Mouse (Mus musculus): ENCODE results near the gene Zfp747. TPM values are rescaled to one million over a fixed set of nuclear protein-coding genes. Genes with fewer than 3 reads are reported as not detected.
"Not testable (repeated sequence)": the region's sequence is repeated elsewhere in the genome, so short reads cannot be mapped to it uniquely, and the experiment has no call there.

The Zfp747 gene
- polyA plus RNA-seq, 1 experiment from 2014 or later: 5.5 TPM

GRCm38 (mm10) chr7:127362418-127362817, 13.4 kb downstream of the Zfp747 start:
- not testable (repeated sequence) for H3K4me1 ChIP-seq (replicated peaks; ENCODE audit: insufficient read depth, low read length); H3K9me3 ChIP-seq (replicated peaks; ENCODE audit: low read length); ATAC-seq (replicated peaks; ENCODE audit: low FRiP score, low read depth); H3K27ac ChIP-seq; H3K27me3 ChIP-seq (ENCODE audit: insufficient read depth, low read length); H3K36me3 ChIP-seq (ENCODE audit: insufficient read depth, low read length); H3K9ac ChIP-seq (ENCODE audit: low read depth, low read length); H3K4me3 ChIP-seq (replicated peaks; ENCODE audit: low read depth, low read length)
- WGBS: 20% methylated on average over 13 of the region's 13 CpGs
- DNase-seq (ENCODE audit: low spot score): peak; percentile 92
- peak overlapping the region; percentile 38 for H3K4me2 ChIP-seq (ENCODE audit: low read length)
- TF ChIP-seq CTCF (IDR thresholded peaks at IDR 0.05; ENCODE audit: low read depth): peak; percentile 90

- TF ChIP-seq CTCF (IDR thresholded peaks at IDR 0.05; ENCODE audit: low read depth): no peak
- Histone ChIP-seq H3K9ac (ENCODE audit: low read depth, low read length) (no peak overlapping the region), H3K27me3 (ENCODE audit: insufficient read depth, low read length) (no peaks in the 10 kb centered on the region), H3K36me3 (ENCODE audit: insufficient read depth, low read length) (no peaks in the 10 kb centered on the region), H3K9me3 (replicated peaks; ENCODE audit: low read length) (no peaks in the 10 kb centered on the region), H3K4me2 (ENCODE audit: low read length) (no peak overlapping the region), H3K27ac (no peak overlapping the region), H3K4me1 (replicated peaks; ENCODE audit: insufficient read depth, low read length) (peaks cover 6% of the 10 kb centered on the region; the same call in 1 of the 2 replicates), H3K4me3 (replicated peaks; ENCODE audit: low read depth, low read length) (no peak overlapping the region)
- 25% methylated on average over 13 of the region's 13 CpGs for WGBS
- peak; percentile 80 for ATAC-seq (replicated peaks; ENCODE audit: low FRiP score, low read depth)
- DNase-seq (ENCODE audit: low spot score): no peak
Observed at GRCm38 (mm10) chr7:127361449-127361848, 14.4 kb downstream of the Zfp747 start.

- no peaks in the 10 kb centered on the region for H3K9me3 ChIP-seq (replicated peaks; ENCODE audit: low read length)
- H3K27me3 ChIP-seq (ENCODE audit: insufficient read depth, low read length): no peaks in the 10 kb centered on the region
- no peak overlapping the region for H3K4me2 ChIP-seq (ENCODE audit: low read length)
- DNase-seq (ENCODE audit: low spot score) (no peak), ATAC-seq (replicated peaks; ENCODE audit: low FRiP score, low read depth) (no peak)
- H3K4me3 ChIP-seq (replicated peaks; ENCODE audit: low read depth, low read length): no peak overlapping the region
- H3K27ac ChIP-seq: no peak overlapping the region
- no peak overlapping the region for H3K9ac ChIP-seq (ENCODE audit: low read depth, low read length)
- no peak for TF ChIP-seq CTCF (IDR thresholded peaks at IDR 0.05; ENCODE audit: low read depth)
- 76% methylated on average over 4 of the region's 4 CpGs for WGBS
- peaks cover 6% of the 10 kb centered on the region; the same call in 1 of the 2 replicates for H3K4me1 ChIP-seq (replicated peaks; ENCODE audit: insufficient read depth, low read length)
- H3K36me3 ChIP-seq (ENCODE audit: insufficient read depth, low read length): no peaks in the 10 kb centered on the region
Observed at GRCm38 (mm10) chr7:127360265-127360664, 15.6 kb downstream of the Zfp747 start.

- DNase-seq (ENCODE audit: low spot score): no peak
- no peak overlapping the region for H3K27ac ChIP-seq
- TF ChIP-seq CTCF (IDR thresholded peaks at IDR 0.05; ENCODE audit: low read depth): no peak
- no peaks in the 10 kb centered on the region for H3K9me3 ChIP-seq (replicated peaks; ENCODE audit: low read length)
- H3K4me3 ChIP-seq (replicated peaks; ENCODE audit: low read depth, low read length): no peak overlapping the region
- H3K9ac ChIP-seq (ENCODE audit: low read depth, low read length): no peak overlapping the region
- H3K4me2 ChIP-seq (ENCODE audit: low read length): no peak overlapping the region
- 73% methylated on average over 4 of the region's 4 CpGs for WGBS
- peaks cover 3% of the 10 kb centered on the region; the same call in 1 of the 2 replicates for H3K4me1 ChIP-seq (replicated peaks; ENCODE audit: insufficient read depth, low read length)
- no peaks in the 10 kb centered on the region for H3K27me3 ChIP-seq (ENCODE audit: insufficient read depth, low read length)
- ATAC-seq (replicated peaks; ENCODE audit: low FRiP score, low read depth): no peak
- no peaks in the 10 kb centered on the region for H3K36me3 ChIP-seq (ENCODE audit: insufficient read depth, low read length)
Observed at GRCm38 (mm10) chr7:127358472-127358871, 17.4 kb downstream of the Zfp747 start.

GRCm38 (mm10) chr7:127357871-127358270, 18.0 kb downstream of the Zfp747 start:
- H3K9ac ChIP-seq (ENCODE audit: low read depth, low read length): no peak overlapping the region
- H3K27me3 ChIP-seq (ENCODE audit: insufficient read depth, low read length): no peaks in the 10 kb centered on the region
- H3K9me3 ChIP-seq (replicated peaks; ENCODE audit: low read length): no peaks in the 10 kb centered on the region
- WGBS: 63% methylated on average over 2 of the region's 2 CpGs
- TF ChIP-seq CTCF (IDR thresholded peaks at IDR 0.05; ENCODE audit: low read depth): no peak
- H3K4me3 ChIP-seq (replicated peaks; ENCODE audit: low read depth, low read length): no peak overlapping the region
- ATAC-seq (replicated peaks; ENCODE audit: low FRiP score, low read depth): no peak
- no peaks in the 10 kb centered on the region for H3K36me3 ChIP-seq (ENCODE audit: insufficient read depth, low read length)
- no peak for DNase-seq (ENCODE audit: low spot score)
- H3K27ac ChIP-seq: no peak overlapping the region
- H3K4me1 ChIP-seq (replicated peaks; ENCODE audit: insufficient read depth, low read length): no peaks in the 10 kb centered on the region
- H3K4me2 ChIP-seq (ENCODE audit: low read length): no peak overlapping the region

GRCm38 (mm10) chr7:127355796-127356195, 20.1 kb downstream of the Zfp747 start:
- no peaks in the 10 kb centered on the region for H3K4me1 ChIP-seq (replicated peaks; ENCODE audit: insufficient read depth, low read length)

More at GRCm38 (mm10) chr7:127355796-127356195, 20.1 kb downstream of the Zfp747 start:
- ATAC-seq (replicated peaks; ENCODE audit: low FRiP score, low read depth): no peak
- no peak overlapping the region for H3K9ac ChIP-seq (ENCODE audit: low read depth, low read length)
- no peak for TF ChIP-seq CTCF (IDR thresholded peaks at IDR 0.05; ENCODE audit: low read depth)
- no peaks in the 10 kb centered on the region for H3K36me3 ChIP-seq (ENCODE audit: insufficient read depth, low read length)
- no peak for DNase-seq (ENCODE audit: low spot score)
- no peaks in the 10 kb centered on the region for H3K9me3 ChIP-seq (replicated peaks; ENCODE audit: low read length)
- H3K27me3 ChIP-seq (ENCODE audit: insufficient read depth, low read length): no peaks in the 10 kb centered on the region
- H3K4me2 ChIP-seq (ENCODE audit: low read length): no peak overlapping the region
- 69% methylated on average over 3 of the region's 3 CpGs for WGBS
- no peak overlapping the region for H3K27ac ChIP-seq
- H3K4me3 ChIP-seq (replicated peaks; ENCODE audit: low read depth, low read length): no peak overlapping the region
